Mouse (Mus musculus) bone marrow, adult 2 months (tissue): ENCODE results near the gene Acod1.

Experiments
- CTCF ChIP-seq: fragments of 200-500 bp; IDR thresholded peaks from 2 replicates; pipeline ENCODE4 v1.5.1; 2011; ENCODE audit warnings: low read length, control low read depth; ENCODE audit not compliant: control insufficient read depth, insufficient read depth
- POLR2A ChIP-seq: fragments of 200-500 bp; IDR thresholded peaks from 2 replicates; pipeline ENCODE4 v1.6.1; 2011; ENCODE audit warnings: low read depth, mild to moderate bottlenecking, control low read depth, low read length, borderline replicate concordance; ENCODE audit not compliant: control insufficient read depth

- TF ChIP-seq CTCF: no peak
- TF ChIP-seq POLR2A: no peak
These were observed 26.0 kb downstream of the Acod1 start for GRCm38 (mm10) chr14:103072731-103073130.
